Mouse (Mus musculus): ENCODE measurements at regions not wholly inside any gene's neighbourhood (a gene's known extent, or its start where the extent isn't known, plus 50 kb on each side); places are given as distances from the start of the nearest gene placed in this dataset.

DNA sequence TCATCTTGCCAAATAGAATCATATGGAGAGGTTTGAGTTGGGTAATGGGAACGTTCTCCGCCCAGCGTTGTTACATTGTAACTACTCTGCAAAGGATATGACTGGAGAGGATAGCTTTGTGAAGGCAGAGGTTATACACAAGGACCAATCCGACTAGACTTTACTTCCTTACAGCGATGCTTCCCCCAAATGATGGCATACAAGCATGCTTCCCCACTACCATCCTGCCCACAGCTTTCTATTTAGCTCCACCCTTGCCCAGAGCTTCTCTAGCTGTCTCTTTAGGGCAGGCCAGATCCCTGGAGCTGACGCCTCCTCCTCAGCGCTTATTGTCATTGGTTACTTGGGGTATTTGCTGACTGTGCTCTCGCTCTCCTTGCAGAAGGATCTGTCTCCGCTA is 130.1 kb upstream of the Zfp703 start:
- TF ChIP-seq CTCF (IDR thresholded peaks at IDR 0.05; ENCODE audit: low read depth): no peak
- TF ChIP-seq EP300 (IDR thresholded peaks at IDR 0.05; ENCODE audit: low read depth): no peak
